Mouse (Mus musculus): ENCODE data around the gene Dgkz. TPM values are rescaled to one million over a fixed set of nuclear protein-coding genes. Genes with fewer than 3 reads are reported as not detected.

The Dgkz gene
- total RNA-seq, 2 experiments from 2014 or later = 89.4 to 115 TPM

DNA sequence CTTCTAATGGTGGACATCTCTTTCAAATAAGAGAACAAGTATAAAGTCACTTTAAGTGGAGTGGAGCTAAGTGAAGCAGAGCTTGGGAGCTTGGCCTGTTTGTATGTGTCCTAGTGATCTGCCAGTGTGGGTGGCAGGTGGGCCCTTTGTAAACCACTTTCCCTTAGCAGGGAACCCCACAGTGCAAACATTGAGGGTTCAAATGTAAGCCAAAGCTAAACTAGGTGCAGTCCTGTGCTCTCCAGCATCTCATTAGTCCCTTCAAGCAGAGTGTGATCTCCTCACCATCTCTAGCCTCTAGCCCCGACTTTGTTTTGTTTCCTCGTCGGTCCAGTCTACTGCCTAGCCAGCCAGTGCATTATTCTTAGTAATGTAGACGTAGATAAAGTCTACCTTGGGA, 91.0 kb downstream of the Dgkz start:
- no peak for ATAC-seq (replicated peaks; ENCODE audit: poor library complexity, severe bottlenecking)

DNA sequence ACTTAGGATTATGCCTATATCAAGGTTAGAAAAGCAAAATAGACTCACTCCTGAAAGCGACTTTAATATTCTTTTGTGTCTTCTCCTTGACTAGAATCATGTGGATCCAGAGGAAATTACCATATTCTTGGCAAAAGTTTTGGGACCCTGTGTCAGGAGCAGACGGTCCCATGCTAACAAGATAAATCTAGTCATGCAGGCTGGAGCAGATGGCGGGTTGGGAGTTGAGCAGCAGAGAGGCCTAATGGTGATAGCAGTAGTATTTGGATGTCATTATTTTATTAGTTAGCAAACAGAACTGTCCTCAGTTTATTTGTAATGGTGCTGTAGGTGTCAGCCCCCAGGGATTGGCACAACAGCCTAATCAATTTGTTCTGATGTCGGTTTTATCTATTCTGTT, 91.7 kb downstream of the Dgkz start:
- no peak for ATAC-seq (replicated peaks; ENCODE audit: poor library complexity, severe bottlenecking)

Other genes starting within 250 kb of the Dgkz start
- gene Ambra1, start 245.7 kb downstream of the Dgkz start, total RNA-seq (2014; fragmentation: Nextera tagmentation) = 27.0 and 28.1 TPM in 2 replicates
- 13.3 and 24.6 TPM in 2 replicates for gene Ambra1, start 245.7 kb downstream of the Dgkz start, total RNA-seq (2017)
- not detected in 2 replicates for gene Chrm4, start 48.6 kb downstream of the Dgkz start, total RNA-seq (2014; fragmentation: Nextera tagmentation)
- 0.26 TPM in 1 of 2 replicates, not detected in the other for gene Chrm4, start 48.6 kb downstream of the Dgkz start, total RNA-seq (2017)
- 1.3 and 4.1 TPM in 2 replicates for gene Mdk, start 43.6 kb downstream of the Dgkz start, total RNA-seq (2014; fragmentation: Nextera tagmentation)
- not detected in 2 replicates for gene Mdk, start 43.6 kb downstream of the Dgkz start, total RNA-seq (2017)
- not detected in 2 replicates for gene Gm9821, start 30.2 kb downstream of the Dgkz start, total RNA-seq (2014; fragmentation: Nextera tagmentation)
- 0.21 TPM in 1 of 2 replicates, not detected in the other for gene Gm9821, start 30.2 kb downstream of the Dgkz start, total RNA-seq (2017)
- gene Creb3l1, start 48.6 kb upstream of the Dgkz start, total RNA-seq (2014; fragmentation: Nextera tagmentation) = 1.1 and 2.2 TPM in 2 replicates
- gene Creb3l1, start 48.6 kb upstream of the Dgkz start, total RNA-seq (2017) = 0.69 TPM in 1 of 2 replicates, not detected in the other
- gene Phf21a, start 117.3 kb upstream of the Dgkz start, total RNA-seq (2014; fragmentation: Nextera tagmentation) = 28.5 and 69.2 TPM in 2 replicates
- gene Phf21a, start 117.3 kb upstream of the Dgkz start, total RNA-seq (2017) = 25.9 and 33.4 TPM in 2 replicates